In genomic region chr16:17254005-17254597, GRCm38 (mm10) we compare ENCODE assay signal across 8 mouse cellular contexts. TPM values are rescaled to one million over a fixed set of nuclear protein-coding genes. Genes with fewer than 3 reads are reported as not detected.
DNase-seq lines count a peak whose midpoint lies in the region; ATAC-seq and TF ChIP-seq lines count a peak whose summit lies in the region.
"Had no signal": no experiment of that assay in that cellular context is flagged by ENCODE, and none has a peak within 500 bp of the region (broad histone marks: within the 10 kb centered on the region; RNA-seq: fewer than 3 reads in every experiment).

No protein-coding gene starts in this region.

- no peak; the same call in 1 of the 2 replicates for ATAC-seq in kidney, embryonic 14.5 days (ENCODE audit: low FRiP score, low TSS enrichment)
- no peak for ATAC-seq in liver, postnatal 0 days
- ATAC-seq in activated CD4-positive, CD25-positive, alpha-beta regulatory T cell, adult 4 months = no peak
- ATAC-seq: intestine, postnatal 0 days had no signal

- WGBS in kidney, embryonic 14.5 days = 31% methylated on average over 4 of the region's 4 CpGs
- 25% methylated on average over 4 of the region's 4 CpGs for whole genome bisulfite sequencing in embryonic facial prominence, embryonic 10.5 days
- 67% methylated on average over 4 of the region's 4 CpGs for WGBS in liver, postnatal 0 days (ENCODE audit: insufficient replicate concordance)

- H3K27me3 ChIP-seq in kidney, embryonic 14.5 days (ENCODE audit: control insufficient read depth, insufficient read depth, low read length) = no peaks in the 10 kb centered on the region
- no peaks in the 10 kb centered on the region for H3K27me3 ChIP-seq in embryonic facial prominence, embryonic 10.5 days (replicated peaks; ENCODE audit: low read depth, poor library complexity, severe bottlenecking)
- no peaks in the 10 kb centered on the region for H3K27me3 ChIP-seq in liver, postnatal 0 days (ENCODE audit: insufficient read depth, low read length)

- no peak overlapping the region for H3K4me3 ChIP-seq in kidney, embryonic 14.5 days (ENCODE audit: low read length)
- no peak overlapping the region for H3K4me3 ChIP-seq in embryonic facial prominence, embryonic 10.5 days
- no peak overlapping the region for H3K4me3 ChIP-seq in liver, postnatal 0 days (ENCODE audit: low read depth, low read length)

- H3K4me2 ChIP-seq in kidney, embryonic 14.5 days (replicated peaks; ENCODE audit: low read depth, low read length) = no peak overlapping the region
- no peak overlapping the region for H3K4me2 ChIP-seq in liver, postnatal 0 days (ENCODE audit: low read depth, low read length)

- H3K9me3 ChIP-seq in kidney, embryonic 14.5 days (ENCODE audit: control insufficient read depth, low read length) = no peaks in the 10 kb centered on the region
- H3K9me3 ChIP-seq in embryonic facial prominence, embryonic 10.5 days = no peaks in the 10 kb centered on the region
- H3K9me3 ChIP-seq in liver, postnatal 0 days (ENCODE audit: low read length) = no peaks in the 10 kb centered on the region

- H3K9ac ChIP-seq in kidney, embryonic 14.5 days (ENCODE audit: low read depth, low read length) = no peak overlapping the region
- no peak overlapping the region for H3K9ac ChIP-seq in liver, postnatal 0 days (replicated peaks)

- peaks cover 29% of the 10 kb centered on the region for H3K36me3 ChIP-seq in kidney, embryonic 14.5 days (ENCODE audit: control insufficient read depth, insufficient read depth, low read length)
- peaks cover 41% of the 10 kb centered on the region for H3K36me3 ChIP-seq in embryonic facial prominence, embryonic 10.5 days (replicated peaks)
- peaks cover 10% of the 10 kb centered on the region for H3K36me3 ChIP-seq in liver, postnatal 0 days (replicated peaks; ENCODE audit: insufficient read depth, low read length)

- peak; percentile 39 for DNase-seq in kidney, postnatal 10 days
- peak; percentile 47 for DNase-seq in ZHBTc4 (ENCODE audit: low read depth, low spot score)
- DNase-seq in embryonic facial prominence, embryonic 10.5 days (ENCODE audit: low spot score) = peak; percentile 28
- DNase-seq in liver, postnatal 0 days = peak; percentile 20
- DNase-seq in urinary bladder, postnatal 36 days (ENCODE audit: low spot score in 2 of 2) = no peak

- H3K27ac ChIP-seq in kidney, embryonic 14.5 days (ENCODE audit: low read depth, low read length) = no peak overlapping the region
- H3K27ac ChIP-seq in embryonic facial prominence, embryonic 10.5 days (replicated peaks) = peak overlapping the region; percentile 70
- H3K27ac ChIP-seq in liver, postnatal 0 days (ENCODE audit: low read depth) = no peak overlapping the region

- peaks cover 35% of the 10 kb centered on the region for H3K4me1 ChIP-seq in kidney, embryonic 14.5 days (ENCODE audit: control insufficient read depth, insufficient read depth, low read length)
- peaks cover 44% of the 10 kb centered on the region for H3K4me1 ChIP-seq in embryonic facial prominence, embryonic 10.5 days
- peaks cover 41% of the 10 kb centered on the region for H3K4me1 ChIP-seq in liver, postnatal 0 days (ENCODE audit: insufficient read depth)

- no peak for TF ChIP-seq CTCF in liver, postnatal 0 days (IDR thresholded peaks at IDR 0.05; ENCODE audit: low read depth)

- TF ChIP-seq EP300 in liver, postnatal 0 days (IDR thresholded peaks at IDR 0.05; ENCODE audit: low read depth) = no peak

RNA-seq across cellular contexts. Expression of gene Hic2, which starts 20.7 kb away (rescaled TPM):
- 4.0 and 4.3 TPM in 2 replicates for polyA plus RNA-seq in kidney, embryonic 14.5 days (2014; fragmentation: Nextera tagmentation; extraction: Ambion mirVana)
- polyA plus RNA-seq in embryonic facial prominence, embryonic 10.5 days (2016; fragmentation: Nextera tagmentation; extraction: Ambion mirVana) = 17.0 and 17.1 TPM in 2 replicates
- 1.4 and 1.6 TPM in 2 replicates for polyA plus RNA-seq in liver, postnatal 0 days (2015; fragmentation: Nextera tagmentation; extraction: Ambion mirVana)
- 1 to 10 TPM in 1 of 2 experiments, under 1 TPM in 1; 0.83 to 1.1 TPM for polyA plus RNA-seq in activated CD4-positive, CD25-positive, alpha-beta regulatory T cell, adult 4 months (2017; shearing (Covaris generic))

RNA-seq across cellular contexts. Expression of gene Tmem191c, which starts 21.8 kb away (rescaled TPM):
- 10.2 and 11.1 TPM in 2 replicates for polyA plus RNA-seq in kidney, embryonic 14.5 days (2014; fragmentation: Nextera tagmentation; extraction: Ambion mirVana)
- polyA plus RNA-seq in embryonic facial prominence, embryonic 10.5 days (2016; fragmentation: Nextera tagmentation; extraction: Ambion mirVana) = 7.1 and 8.9 TPM in 2 replicates
- 1.6 and 2.7 TPM in 2 replicates for polyA plus RNA-seq in liver, postnatal 0 days (2015; fragmentation: Nextera tagmentation; extraction: Ambion mirVana)
- 10 to 100 TPM; 30.6 to 32.6 TPM for polyA plus RNA-seq in activated CD4-positive, CD25-positive, alpha-beta regulatory T cell, adult 4 months (2017; shearing (Covaris generic))

RNA-seq across cellular contexts. Expression of gene Rimbp3, which starts 45.7 kb away (rescaled TPM):
- 0.27 and 0.37 TPM in 2 replicates for polyA plus RNA-seq in kidney, embryonic 14.5 days (2014; fragmentation: Nextera tagmentation; extraction: Ambion mirVana)
- polyA plus RNA-seq in embryonic facial prominence, embryonic 10.5 days (2016; fragmentation: Nextera tagmentation; extraction: Ambion mirVana) = 0.70 and 0.79 TPM in 2 replicates
- polyA plus RNA-seq in liver, postnatal 0 days (2015; fragmentation: Nextera tagmentation; extraction: Ambion mirVana) = 0.02 TPM in 1 of 2 replicates, not detected in the other
- not detected for polyA plus RNA-seq in activated CD4-positive, CD25-positive, alpha-beta regulatory T cell, adult 4 months (2017; shearing (Covaris generic))

RNA-seq across cellular contexts. Expression of gene Ube2l3, which starts 51.7 kb away (rescaled TPM):
- 376 and 405 TPM in 2 replicates for polyA plus RNA-seq in kidney, embryonic 14.5 days (2014; fragmentation: Nextera tagmentation; extraction: Ambion mirVana)
- polyA plus RNA-seq in embryonic facial prominence, embryonic 10.5 days (2016; fragmentation: Nextera tagmentation; extraction: Ambion mirVana) = 410 and 436 TPM in 2 replicates
- 147 and 149 TPM in 2 replicates for polyA plus RNA-seq in liver, postnatal 0 days (2015; fragmentation: Nextera tagmentation; extraction: Ambion mirVana)
- polyA plus RNA-seq in activated CD4-positive, CD25-positive, alpha-beta regulatory T cell, adult 4 months (2017; shearing (Covaris generic)) = 100 to 1,000 TPM; 300 to 366 TPM

Comparison
In these comparisons a context has a peak if more than half of its experiments do, and no peak if none do; other contexts are left out.
1. DNase-seq: peak in kidney, postnatal 10 days (single experiment), ZHBTc4 (single experiment), embryonic facial prominence, embryonic 10.5 days (single experiment) and liver, postnatal 0 days (single experiment); none in urinary bladder, postnatal 36 days (0 of 2).